Mouse (Mus musculus) retina, adult 2 months (tissue): ENCODE results near the gene Kcnj1.

Source experiments
- DNase-seq: peaks from one replicate; pipeline ENCODE4 v3.0.0-alpha.2; 2012; ENCODE audit warnings: low read depth, low spot score

The Kcnj1 gene

DNA sequence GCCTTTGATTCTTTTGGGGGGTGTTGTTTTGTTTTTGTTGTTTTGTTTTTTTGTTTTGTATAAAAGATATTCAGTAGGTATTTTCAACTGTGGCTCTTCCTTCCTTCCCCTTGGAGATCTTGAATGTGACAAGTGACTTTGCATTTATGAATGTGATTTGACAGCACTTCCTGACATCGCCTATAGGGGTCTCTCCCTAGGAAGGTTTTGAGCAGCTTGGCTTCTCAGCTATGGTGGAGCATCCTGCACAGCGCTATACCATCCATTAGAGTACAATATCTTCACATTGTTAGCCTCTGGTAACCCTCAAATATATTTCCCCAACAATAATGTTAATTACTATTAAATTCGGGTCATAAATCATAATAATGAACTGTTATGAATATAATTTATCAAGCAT lies 73.5 kb downstream of the Kcnj1 start:
- DNase-seq, result no peak

DNA sequence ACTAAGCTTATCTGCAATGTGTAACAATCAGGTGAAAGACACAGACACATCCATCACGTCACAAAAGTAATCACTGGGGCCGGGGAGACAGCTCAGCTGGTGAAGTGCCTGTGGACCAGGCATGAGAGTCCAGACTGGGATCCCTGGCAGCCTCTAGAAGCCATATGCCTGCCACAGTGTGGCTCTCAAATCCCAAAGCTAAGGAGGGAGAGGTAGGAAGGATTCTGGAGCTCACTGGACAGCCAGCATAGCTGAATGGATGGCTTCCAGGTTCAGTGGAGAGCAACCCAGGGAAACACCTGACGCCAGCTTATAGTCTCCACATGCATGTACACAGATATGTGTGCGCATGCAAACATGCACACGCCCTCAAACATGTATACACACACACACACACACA lies 76.5 kb downstream of the Kcnj1 start:
- no peak for DNase-seq
